Mouse (Mus musculus) midbrain, embryonic 15.5 days (tissue): ENCODE results near the gene Mt4. TPM values are rescaled to one million over a fixed set of nuclear protein-coding genes. Genes with fewer than 3 reads are reported as not detected.

Experiments
- ATAC-seq: fragments of 200-750 bp; cut with Nextera tagmentation; replicated peaks from 2 replicates; pipeline ENCODE4 v1.8.0; 2017; ENCODE audit warnings: moderate TSS enrichment
- H3K27ac ChIP-seq: fragments of 300-500 bp; sonication (generic); 2 replicates; pipeline ENCODE4 v1.5.1; 2015; ENCODE audit warnings: mild to moderate bottlenecking, inconsistent platforms
- H3K27me3 ChIP-seq: fragments of 300-500 bp; sonication (generic); replicated peaks from 2 replicates; pipeline ENCODE4 v1.6.1; 2015; ENCODE audit warnings: inconsistent platforms
- H3K36me3 ChIP-seq: fragments of 300-500 bp; sonication (generic); replicated peaks from 2 replicates; pipeline ENCODE4 v1.6.1; 2015; ENCODE audit warnings: inconsistent platforms
- H3K4me1 ChIP-seq: fragments of 300-500 bp; sonication (generic); 2 replicates; pipeline ENCODE4 v1.6.1; 2015; ENCODE audit warnings: inconsistent platforms
- H3K4me2 ChIP-seq: fragments of 300-500 bp; sonication (generic); 2 replicates; pipeline ENCODE4 v1.6.1; 2015; ENCODE audit warnings: inconsistent platforms, mild to moderate bottlenecking, moderate library complexity
- H3K4me3 ChIP-seq: fragments of 300-500 bp; sonication (generic); 2 replicates; pipeline ENCODE4 v1.5.1; 2015; ENCODE audit warnings: mild to moderate bottlenecking, inconsistent platforms
- H3K9ac ChIP-seq: fragments of 300-500 bp; sonication (generic); 2 replicates; pipeline ENCODE4 v1.6.1; 2015; ENCODE audit warnings: mild to moderate bottlenecking, inconsistent platforms
- H3K9me3 ChIP-seq: fragments of 300-500 bp; sonication (generic); 2 replicates; pipeline ENCODE4 v1.6.1; 2016; ENCODE audit warnings: inconsistent platforms
- WGBS: fragments of 180-500 bp; shearing (Covaris S2); methylation state at CpG from one replicate; pipeline ENCODE4 v1.1.7; 2015; ENCODE audit warnings: mixed read lengths; 5-methylcytosine and 5-hydroxymethylcytosine counted together
- polyA plus RNA-seq: library from polyadenylated mRNA; unstranded; fragments of >200 nt; fragmentation: Nextera tagmentation; extraction: Ambion mirVana; gene quantifications from 2 replicates; pipeline ENCODE4 v1.2.1, GENCODE M21; 2015

Mt4 gene
- polyA plus RNA-seq, result not detected in 2 replicates

DNA sequence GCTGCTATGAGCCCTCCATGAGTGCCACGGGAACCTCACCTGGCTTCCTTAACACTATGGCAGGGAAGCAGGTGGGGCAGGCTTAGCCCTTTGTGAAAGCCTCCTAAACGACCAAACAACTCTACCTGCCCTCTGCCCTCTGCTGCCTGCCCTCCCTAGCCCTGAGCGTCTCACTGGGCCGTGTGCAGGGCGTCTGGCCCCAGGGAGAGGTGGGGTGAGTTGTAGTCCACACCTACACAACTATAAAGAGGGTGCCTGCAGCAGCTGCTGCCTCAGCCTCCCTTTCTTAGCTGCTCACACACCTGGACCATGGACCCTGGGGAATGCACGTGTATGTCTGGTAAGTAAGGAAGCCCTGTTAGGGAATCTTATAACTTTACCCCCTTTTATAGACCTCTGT is at the start of gene Mt4:
Gene Mt4, plus strand, starts transcription at position 265 of the 400 bp plus-strand sequence.
- Histone ChIP-seq H3K9me3 (no peaks in the 10 kb centered on the region), H3K27me3 (no peaks in the 10 kb centered on the region), H3K36me3 (no peaks in the 10 kb centered on the region), H3K27ac (no peak within 1 kb of the TSS), H3K4me3 (no peak within 1 kb of the TSS), H3K9ac (no peak within 1 kb of the TSS), H3K4me1 (no peaks in the 10 kb centered on the region), H3K4me2 (no peak within 1 kb of the TSS)
- ATAC-seq, result no peak
- WGBS, result 71% methylated on average over 6 of the region's 6 CpGs

DNA sequence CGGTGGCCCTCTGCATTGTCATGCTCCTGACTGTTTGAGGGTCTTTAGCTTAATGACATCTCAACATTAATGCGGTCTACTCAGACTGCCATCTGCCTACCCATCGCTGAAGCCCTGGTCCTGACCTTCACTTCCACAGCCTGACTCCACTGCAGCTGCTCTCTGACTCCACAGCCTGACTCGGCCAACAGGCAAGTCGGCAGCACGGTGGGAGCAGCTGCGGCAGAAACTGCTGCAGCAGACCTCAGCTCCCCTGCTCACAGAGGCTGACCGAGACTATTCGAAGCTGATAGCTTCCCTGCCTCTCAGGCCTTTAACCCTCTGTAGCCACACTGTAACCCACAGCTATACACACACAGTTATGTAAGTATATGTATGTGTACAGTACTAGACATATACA is 49.0 kb upstream of the Mt4 start:
- no peak for ATAC-seq
- no peaks in the 10 kb centered on the region for H3K27me3 ChIP-seq
- no peak overlapping the region for H3K4me2 ChIP-seq
- peaks cover 16% of the 10 kb centered on the region for H3K36me3 ChIP-seq
- no peaks in the 10 kb centered on the region for H3K9me3 ChIP-seq
- 82% methylated on average over 9 of the region's 9 CpGs for WGBS
- H3K4me1 ChIP-seq, result no peaks in the 10 kb centered on the region
- no peak overlapping the region for H3K9ac ChIP-seq
- H3K4me3 ChIP-seq, result no peak overlapping the region
- H3K27ac ChIP-seq, result no peak overlapping the region

DNA sequence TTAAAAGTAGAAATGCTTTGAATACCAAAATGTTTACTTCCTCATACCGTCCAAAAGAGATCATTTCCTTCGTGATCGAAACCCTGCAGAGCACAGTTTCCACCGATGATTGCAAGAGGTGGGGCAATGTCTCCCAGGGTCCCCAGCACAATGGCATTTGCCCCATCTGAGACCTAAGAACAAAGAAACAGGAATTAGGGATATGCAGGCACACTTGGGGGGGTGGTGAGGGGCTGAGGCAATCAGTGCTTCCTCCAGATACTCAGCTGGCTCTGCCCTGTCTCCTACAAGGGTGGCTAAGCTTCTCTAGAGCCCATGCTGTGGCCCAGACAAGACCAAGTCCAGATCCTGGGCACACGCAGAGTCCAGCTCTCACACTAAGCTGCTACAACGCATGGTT is 47.3 kb upstream of the Mt4 start:
- Histone ChIP-seq H3K4me2 (no peak overlapping the region), H3K9me3 (no peaks in the 10 kb centered on the region), H3K27me3 (no peaks in the 10 kb centered on the region), H3K4me3 (no peak overlapping the region), H3K27ac (no peak overlapping the region), H3K4me1 (no peaks in the 10 kb centered on the region), H3K9ac (no peak overlapping the region), H3K36me3 (peaks cover 14% of the 10 kb centered on the region)
- ATAC-seq, result no peak
- WGBS, result 52% methylated on average over 6 of the region's 6 CpGs

DNA sequence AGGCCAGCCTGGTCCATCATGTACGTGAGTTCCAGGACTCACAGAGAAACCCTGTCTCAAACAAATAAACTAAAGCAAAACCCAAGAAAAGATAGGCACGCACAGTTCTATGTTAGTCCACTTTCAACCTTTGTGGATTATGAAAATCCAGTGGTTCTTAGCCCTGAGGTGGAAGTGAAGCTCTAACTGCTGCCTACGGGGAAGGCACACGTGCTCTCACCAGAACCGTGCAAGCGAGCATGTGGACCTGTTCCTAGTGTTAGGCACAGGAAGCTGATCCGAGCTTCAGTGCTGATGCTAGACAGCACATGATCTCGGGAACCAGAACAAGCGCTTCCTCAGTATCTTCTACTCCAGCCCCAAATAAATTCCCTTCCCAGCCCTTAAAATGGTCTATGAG is 44.1 kb upstream of the Mt4 start:
- peaks cover 12% of the 10 kb centered on the region for H3K4me1 ChIP-seq
- H3K36me3 ChIP-seq, result no peaks in the 10 kb centered on the region; the same call in 1 of the 2 replicates
- H3K4me2 ChIP-seq, result no peak overlapping the region
- 86% methylated on average over 9 of the region's 9 CpGs for WGBS
- no peak overlapping the region for H3K9ac ChIP-seq
- H3K4me3 ChIP-seq, result no peak overlapping the region
- H3K27ac ChIP-seq, result no peak overlapping the region
- no peak for ATAC-seq
- H3K27me3 ChIP-seq, result no peaks in the 10 kb centered on the region
- no peaks in the 10 kb centered on the region for H3K9me3 ChIP-seq

DNA sequence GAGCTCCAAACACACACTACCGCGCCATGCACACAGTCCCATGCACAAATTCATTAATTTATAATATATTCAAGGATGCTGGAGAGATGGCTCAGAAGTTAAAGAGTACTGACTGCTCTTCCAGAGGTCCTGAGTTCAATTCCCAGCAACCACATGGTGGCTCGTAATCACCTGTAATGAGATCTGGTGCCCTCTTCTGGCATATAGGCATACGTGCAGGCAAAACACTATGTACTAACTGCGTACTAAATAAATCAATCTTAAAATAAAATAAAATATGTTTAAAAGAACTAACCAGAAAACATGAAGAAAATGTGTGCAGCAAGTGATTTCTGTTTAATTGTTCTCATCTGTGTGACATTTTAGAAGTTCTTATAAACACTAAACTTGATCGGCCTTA is 42.7 kb upstream of the Mt4 start:
- 80% methylated on average over 6 of the region's 6 CpGs for WGBS
- Histone ChIP-seq H3K27me3 (no peaks in the 10 kb centered on the region), H3K36me3 (no peaks in the 10 kb centered on the region), H3K9me3 (no peaks in the 10 kb centered on the region), H3K4me3 (no peak overlapping the region), H3K4me1 (peaks cover 17% of the 10 kb centered on the region), H3K4me2 (no peak overlapping the region), H3K27ac (no peak overlapping the region), H3K9ac (no peak overlapping the region)
- ATAC-seq, result no peak

DNA sequence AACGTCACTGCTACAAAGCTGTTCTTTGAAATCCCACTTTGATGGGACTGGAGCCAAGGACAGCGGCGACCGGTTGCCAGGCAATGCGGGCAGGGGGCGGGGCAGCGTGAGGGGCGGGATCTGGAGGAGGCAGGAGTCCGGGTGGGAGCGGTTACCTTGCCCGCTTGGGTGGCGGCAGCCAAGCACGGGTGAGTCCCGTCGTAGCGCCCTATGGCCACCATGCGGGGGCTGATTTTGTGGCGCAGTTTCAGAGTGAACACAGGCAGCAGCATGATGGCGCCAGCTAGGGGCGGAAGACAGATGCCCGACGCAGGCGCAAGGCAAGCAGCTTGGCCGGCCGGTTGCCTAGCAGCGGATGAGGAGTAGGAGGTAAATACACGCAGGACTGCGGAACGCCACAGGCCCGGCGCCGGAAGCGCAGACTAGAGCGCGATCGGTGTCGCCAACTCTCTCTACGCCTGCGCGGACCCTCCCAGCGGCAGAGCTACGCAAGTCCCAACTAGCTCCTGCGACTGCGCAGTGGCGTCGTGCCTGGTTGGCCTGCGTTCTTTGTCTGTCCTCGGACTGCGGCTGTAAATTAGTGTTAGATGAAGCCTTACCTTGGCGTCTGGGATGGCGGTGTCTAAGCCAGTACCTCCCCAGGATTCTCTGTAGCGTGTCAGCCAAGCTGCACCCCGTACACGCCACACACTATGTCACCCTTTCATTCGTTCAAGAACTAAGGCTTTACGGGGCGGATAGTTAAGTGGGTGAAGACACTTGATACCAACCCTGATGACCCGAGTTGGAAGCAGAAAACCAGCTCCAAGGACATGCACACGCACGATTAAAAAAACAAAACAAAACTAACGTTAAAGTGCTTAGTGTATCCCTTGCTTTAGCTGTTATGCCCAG is 38.7 kb upstream of the Mt4 start, which contains the start of gene Bbs2:
Gene Bbs2, minus strand, starts transcription at position 848 of the 894 bp plus-strand sequence.
- H3K9me3 ChIP-seq, result no peaks in the 10 kb centered on the region
- peak; percentile 99 for ATAC-seq
- under 1% methylated on average over 61 of the region's 61 CpGs for WGBS

DNA sequence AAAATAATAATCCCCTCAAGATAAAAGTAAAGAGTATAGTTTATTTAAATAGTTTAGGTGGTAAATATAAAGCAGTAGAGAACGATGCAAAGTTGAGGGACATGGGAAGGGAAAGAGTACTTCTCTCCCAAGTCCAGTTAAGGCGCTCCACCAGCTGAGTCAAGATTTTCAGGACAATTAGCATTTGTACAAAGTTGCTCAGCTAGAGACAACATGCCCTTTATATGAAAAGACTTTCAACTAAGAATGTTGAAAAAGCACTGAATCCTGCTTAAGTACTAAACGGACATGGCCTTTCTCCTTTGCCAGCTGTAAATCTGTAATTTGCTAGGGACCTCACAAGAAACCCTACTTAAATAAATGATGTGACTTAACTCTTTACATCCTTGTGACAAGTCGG is 38.0 kb upstream of the Mt4 start:
- peak overlapping the region; percentile 98 for H3K27ac ChIP-seq
- WGBS, result 40% methylated on average over 4 of the region's 4 CpGs
- no peak for ATAC-seq
- H3K27me3 ChIP-seq, result no peaks in the 10 kb centered on the region
- H3K9ac ChIP-seq, result peak overlapping the region; percentile 61
- H3K36me3 ChIP-seq, result no peaks in the 10 kb centered on the region
- H3K4me1 ChIP-seq, result peaks cover 17% of the 10 kb centered on the region
- H3K9me3 ChIP-seq, result no peaks in the 10 kb centered on the region
- peak overlapping the region; percentile 53 for H3K4me2 ChIP-seq
- H3K4me3 ChIP-seq, result peak overlapping the region; percentile 59

More for the DNA sequence above, 38.7 kb upstream of the Mt4 start, which contains the start of gene Bbs2:
- Histone ChIP-seq H3K4me1 (peaks cover 17% of the 10 kb centered on the region), H3K27ac (peak within 1 kb of the TSS; percentile 98), H3K9ac (peak within 1 kb of the TSS; percentile 61), H3K4me3 (peak within 1 kb of the TSS; percentile 59), H3K27me3 (no peaks in the 10 kb centered on the region), H3K4me2 (peak within 1 kb of the TSS; percentile 53), H3K36me3 (no peaks in the 10 kb centered on the region)

DNA sequence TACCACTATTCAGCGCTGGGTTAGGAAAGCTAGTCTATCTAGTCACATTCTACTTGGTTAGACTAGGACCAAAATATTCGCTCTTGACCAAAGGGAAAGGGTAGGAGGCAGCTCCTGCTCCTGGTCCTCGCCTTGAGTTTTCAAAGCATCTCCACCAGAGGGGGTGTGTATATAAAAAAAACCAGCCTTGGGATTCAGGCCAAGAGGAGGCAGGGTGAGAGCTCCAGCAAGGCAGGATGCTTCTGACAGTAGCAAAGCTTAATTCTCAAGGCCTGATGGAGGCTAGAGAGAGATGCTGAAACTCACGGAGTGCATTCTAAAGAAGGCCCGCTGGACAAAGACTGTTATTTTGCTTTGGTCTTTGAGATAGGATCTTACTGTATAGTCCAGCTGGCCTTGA is 32.9 kb upstream of the Mt4 start:
- H3K4me3 ChIP-seq, result no peak overlapping the region
- H3K4me2 ChIP-seq, result no peak overlapping the region
- no peaks in the 10 kb centered on the region for H3K36me3 ChIP-seq
- H3K9ac ChIP-seq, result no peak overlapping the region
- no peak for ATAC-seq
- H3K27me3 ChIP-seq, result no peaks in the 10 kb centered on the region
- no peaks in the 10 kb centered on the region for H3K9me3 ChIP-seq
- peaks cover under 1% of the 10 kb centered on the region for H3K4me1 ChIP-seq
- 65% methylated on average over 5 of the region's 5 CpGs for WGBS
- no peak overlapping the region for H3K27ac ChIP-seq

DNA sequence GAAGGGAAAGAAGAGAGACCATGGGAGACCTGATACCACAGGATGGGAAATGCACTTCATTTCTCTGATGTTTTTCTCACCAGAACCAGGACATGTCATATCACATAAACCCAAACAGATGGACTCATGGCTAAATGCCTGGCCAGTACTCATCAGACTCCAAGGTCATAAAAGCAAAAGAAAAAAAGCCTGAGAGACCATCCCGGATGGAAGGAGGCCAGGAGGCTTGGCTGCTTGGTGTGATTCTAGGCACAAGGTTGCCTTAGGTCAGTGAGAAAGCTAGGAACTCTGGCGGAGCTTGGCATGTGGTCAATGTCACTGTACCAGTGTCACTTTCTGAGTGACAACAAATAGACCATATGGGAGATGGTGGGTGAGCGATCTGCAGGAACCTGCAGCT is 29.1 kb upstream of the Mt4 start:
- H3K4me2 ChIP-seq, result no peak overlapping the region
- H3K9me3 ChIP-seq, result no peaks in the 10 kb centered on the region
- ATAC-seq, result no peak
- no peak overlapping the region for H3K27ac ChIP-seq
- no peak overlapping the region for H3K4me3 ChIP-seq
- H3K36me3 ChIP-seq, result no peaks in the 10 kb centered on the region
- no peaks in the 10 kb centered on the region for H3K27me3 ChIP-seq
- 84% methylated on average over 3 of the region's 3 CpGs for WGBS
- H3K4me1 ChIP-seq, result no peaks in the 10 kb centered on the region
- H3K9ac ChIP-seq, result no peak overlapping the region

DNA sequence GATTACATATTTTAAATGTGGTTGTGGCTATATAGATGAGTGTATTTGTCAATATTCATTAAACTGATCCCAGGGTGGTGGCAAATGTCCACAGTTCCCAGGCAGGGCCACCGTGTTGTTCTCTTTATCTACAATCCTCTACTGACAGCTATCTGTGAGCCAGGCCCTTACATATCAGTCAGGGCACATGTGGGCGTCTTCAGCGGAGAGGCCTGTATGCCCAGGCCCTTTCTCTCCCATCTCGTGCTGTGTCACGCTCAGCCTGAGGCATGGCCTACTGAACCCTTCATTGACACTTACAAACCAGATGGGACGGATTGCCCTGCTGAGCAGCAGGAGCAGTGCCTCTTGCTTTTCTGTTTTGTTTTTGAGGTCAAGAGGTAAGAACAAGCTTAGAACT is 27.6 kb upstream of the Mt4 start:
- Histone ChIP-seq H3K36me3 (no peaks in the 10 kb centered on the region), H3K4me3 (no peak overlapping the region), H3K9ac (no peak overlapping the region), H3K27ac (no peak overlapping the region), H3K4me1 (no peaks in the 10 kb centered on the region), H3K9me3 (no peaks in the 10 kb centered on the region), H3K27me3 (no peaks in the 10 kb centered on the region), H3K4me2 (no peak overlapping the region)
- 78% methylated on average over 6 of the region's 6 CpGs for WGBS
- ATAC-seq, result no peak

DNA sequence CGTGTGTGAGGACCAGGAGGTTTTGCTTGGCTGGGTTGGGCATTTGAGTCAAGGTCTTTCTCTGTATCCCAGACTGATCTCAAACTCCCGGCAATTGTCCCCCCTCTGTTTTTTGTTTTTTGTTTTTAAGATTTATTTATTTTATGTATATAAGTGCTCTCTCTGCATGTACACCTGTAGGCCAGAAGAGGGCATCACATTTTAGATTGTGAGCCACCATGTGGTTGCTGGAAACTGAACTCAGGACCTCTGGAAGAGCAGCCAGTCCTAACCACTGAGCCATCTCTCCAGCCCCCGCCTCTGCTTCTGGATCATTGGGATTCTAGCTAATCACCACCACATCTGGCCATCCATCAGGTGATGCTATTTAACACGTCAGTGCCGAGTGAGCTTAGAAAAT is 27.2 kb upstream of the Mt4 start:
- Histone ChIP-seq H3K27me3 (no peaks in the 10 kb centered on the region), H3K9me3 (no peaks in the 10 kb centered on the region), H3K36me3 (no peaks in the 10 kb centered on the region), H3K9ac (no peak overlapping the region), H3K27ac (no peak overlapping the region), H3K4me2 (no peak overlapping the region), H3K4me3 (no peak overlapping the region), H3K4me1 (no peaks in the 10 kb centered on the region)
- ATAC-seq, result no peak
- WGBS, result 80% methylated on average over 5 of the region's 5 CpGs

DNA sequence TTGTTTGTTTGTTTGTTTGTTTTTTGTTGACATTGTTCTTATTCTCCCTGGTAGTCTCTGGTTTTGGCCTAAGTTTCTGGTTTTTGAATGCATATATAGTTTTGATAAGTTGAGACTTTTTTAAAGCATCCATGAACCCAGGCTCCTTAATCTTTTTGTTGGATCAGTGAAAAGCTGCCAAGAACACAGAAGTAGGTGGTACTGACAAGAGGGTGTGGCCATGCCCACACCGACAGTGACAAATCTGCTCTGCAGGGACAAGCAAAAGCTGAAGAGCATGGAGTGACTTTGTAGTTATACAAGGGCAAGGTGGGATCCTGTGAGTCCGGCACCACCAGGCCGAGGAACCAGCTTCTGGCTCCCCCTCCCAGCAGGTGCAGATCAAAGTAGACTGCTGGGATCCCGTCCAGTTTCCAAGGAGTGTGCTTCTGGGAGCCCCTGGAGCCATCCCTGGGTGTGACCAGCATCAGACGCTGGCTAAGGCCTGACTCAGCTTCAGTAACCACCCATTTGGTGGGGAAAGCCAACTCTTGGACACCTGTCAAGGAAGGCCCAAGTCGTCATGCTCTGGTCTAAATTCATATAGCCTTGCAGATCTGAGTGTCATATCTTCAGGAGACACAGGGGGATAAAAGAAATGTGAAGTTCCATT is 26.3 kb upstream of the Mt4 start:
- Histone ChIP-seq H3K36me3 (no peaks in the 10 kb centered on the region), H3K4me3 (no peak overlapping the region), H3K9me3 (no peaks in the 10 kb centered on the region), H3K27ac (no peak overlapping the region), H3K4me1 (no peaks in the 10 kb centered on the region), H3K27me3 (no peaks in the 10 kb centered on the region), H3K4me2 (no peak overlapping the region), H3K9ac (no peak overlapping the region)
- 70% methylated on average over 6 of the region's 6 CpGs for WGBS
- no peak for ATAC-seq
